Mouse (Mus musculus): ENCODE measurements around the gene Nacad. TPM values are rescaled to one million over a fixed set of nuclear protein-coding genes. Genes with fewer than 3 reads are reported as not detected.

Gene Nacad
- polyA plus RNA-seq (2012; rRNA removed), result 4.1 and 7.8 TPM in 2 replicates

DNA sequence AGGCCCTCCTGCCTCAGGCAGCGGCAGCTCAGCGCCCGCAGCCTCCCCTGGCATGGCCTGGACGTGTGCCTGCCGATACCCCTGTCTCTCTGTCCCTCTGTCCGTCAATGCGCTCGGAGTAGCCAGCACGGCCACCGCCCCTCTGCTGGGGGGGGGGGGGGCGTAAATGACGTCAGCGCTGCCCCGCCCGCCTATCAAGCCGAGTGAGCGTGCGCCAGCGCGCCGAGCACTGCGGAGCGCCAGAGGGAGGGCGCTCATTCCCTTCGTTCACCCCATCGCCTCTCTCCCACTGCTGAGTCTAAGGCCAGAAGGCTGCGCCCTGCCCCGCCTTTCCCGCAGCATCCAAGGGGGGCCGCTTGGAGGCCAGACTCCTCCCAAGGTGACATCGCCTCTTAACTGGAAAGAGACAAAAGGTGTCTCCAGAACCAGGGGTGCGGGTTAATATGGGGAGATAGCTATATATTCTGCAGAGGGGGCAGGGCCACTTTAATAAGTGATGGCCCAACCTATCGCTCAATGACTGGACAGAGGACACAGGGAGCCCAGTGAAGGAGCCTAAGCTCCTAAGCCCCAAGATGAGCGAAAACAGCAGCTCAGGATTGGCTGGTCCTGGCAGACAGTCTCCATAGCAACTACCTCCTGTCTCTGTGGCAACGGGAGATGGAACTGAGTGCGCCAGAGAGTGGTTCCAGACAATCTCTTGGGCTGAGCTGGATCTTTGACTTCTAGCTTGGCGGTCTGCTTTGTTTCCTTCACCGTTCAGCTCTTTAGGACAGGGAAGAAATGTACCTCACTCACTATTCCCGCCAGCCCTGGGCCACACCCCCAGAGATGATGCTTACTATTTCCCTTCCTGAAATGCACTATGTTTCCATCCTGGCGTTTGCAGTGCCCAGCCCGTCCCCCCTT is at the start of gene Nacad:
TSS of gene Nacad (minus strand) at position 563 of the 909 bp plus-strand sequence.

DNA sequence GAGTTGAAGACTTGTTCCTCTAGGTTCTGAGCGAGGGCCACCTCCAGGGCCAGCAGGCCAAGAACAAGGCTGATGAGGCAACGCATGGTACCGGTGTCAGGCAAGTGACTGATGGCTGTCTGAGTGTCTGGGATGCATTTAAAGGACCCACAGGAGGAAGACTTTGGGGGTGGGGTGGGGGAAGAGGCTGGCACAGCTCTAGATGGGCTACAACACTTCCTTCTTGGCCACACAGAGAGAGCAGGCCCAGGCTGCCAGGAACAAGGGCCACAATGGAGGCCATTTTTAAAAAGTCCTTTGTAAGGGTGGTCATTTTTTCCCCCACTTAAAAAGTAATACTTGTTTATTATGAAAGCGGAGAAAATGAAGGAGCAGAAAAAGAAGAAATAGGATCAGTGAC is 32.7 kb upstream of the Nacad start, which contains the start of gene Wap:
TSS of gene Wap (minus strand) at position 101 of the 400 bp plus-strand sequence.

DNA sequence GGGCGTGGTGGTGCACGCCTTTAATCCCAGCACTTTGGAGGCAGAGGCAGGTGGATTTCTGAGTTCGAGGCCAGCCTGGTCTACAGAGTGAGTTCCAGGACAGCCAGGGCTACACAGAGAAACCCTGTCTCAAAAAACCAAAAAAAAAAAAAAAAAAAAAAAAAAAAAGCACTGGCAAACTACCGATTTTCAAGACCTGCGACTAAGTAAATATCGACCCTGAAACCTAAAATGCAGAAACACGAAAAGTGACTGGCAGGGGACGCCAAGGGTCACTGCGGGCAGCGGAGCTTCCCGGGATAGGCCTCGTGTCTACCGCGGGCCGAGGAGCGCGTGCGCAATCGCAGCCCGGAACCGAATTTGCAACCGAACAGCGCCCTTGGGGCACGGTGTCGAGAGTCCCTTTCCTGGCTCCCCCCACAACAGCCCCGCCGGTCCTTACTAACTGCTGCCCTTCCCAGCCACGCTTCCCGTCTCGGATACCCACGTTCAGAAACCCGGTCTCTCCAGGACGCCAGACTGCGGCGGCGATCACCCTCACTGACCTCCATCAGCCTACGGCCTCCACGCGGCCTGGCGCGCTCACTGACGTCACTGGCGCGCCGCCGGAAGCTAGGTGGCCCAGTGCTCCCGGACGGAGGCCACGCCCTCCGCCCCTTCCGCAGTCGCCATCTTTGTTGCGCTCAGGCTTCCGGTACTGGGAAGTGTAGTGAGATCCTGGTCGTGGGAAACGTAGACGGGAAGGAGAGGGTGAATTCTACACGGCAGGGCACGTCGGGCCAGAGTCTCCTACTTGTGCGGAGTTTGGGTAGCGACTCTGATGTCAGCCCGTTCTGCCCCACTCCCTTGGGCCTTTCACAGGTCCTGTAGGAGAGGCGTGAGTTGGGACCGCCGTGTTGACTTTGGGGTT is 19.9 kb upstream of the Nacad start, which contains the start of gene Tbrg4:
TSS of gene Tbrg4 (minus strand) at position 590 of the 910 bp plus-strand sequence.

Other genes starting within 250 kb of the Nacad start
- 5.4 and 7.5 TPM in 2 replicates for gene Zmiz2, start 217.0 kb downstream of the Nacad start, polyA plus RNA-seq (2012; rRNA removed)
- 1,822 and 2,000 TPM in 2 replicates for gene Ppia, start 190.6 kb downstream of the Nacad start, polyA plus RNA-seq (2012; rRNA removed)
- 44.4 TPM in 2 replicates for gene H2afv, start 161.6 kb downstream of the Nacad start, polyA plus RNA-seq (2012; rRNA removed)
- gene Purb, start 130.1 kb downstream of the Nacad start, polyA plus RNA-seq (2012; rRNA removed), result 6.2 and 7.7 TPM in 2 replicates
- gene Myo1g, start 85.1 kb downstream of the Nacad start, polyA plus RNA-seq (2012; rRNA removed), result 4.9 and 7.1 TPM in 2 replicates
- 27.3 and 32.9 TPM in 2 replicates for gene Ccm2, start 59.2 kb downstream of the Nacad start, polyA plus RNA-seq (2012; rRNA removed)
- 48.1 and 54.8 TPM in 2 replicates for gene Tbrg4, start 20.0 kb upstream of the Nacad start, polyA plus RNA-seq (2012; rRNA removed)
- gene Wap, start 32.6 kb upstream of the Nacad start, polyA plus RNA-seq (2012; rRNA removed), result not detected in 2 replicates
- gene Ramp3, start 52.5 kb upstream of the Nacad start, polyA plus RNA-seq (2012; rRNA removed), result 0.05 and 0.16 TPM in 2 replicates
- gene Gm11983, start 231.6 kb upstream of the Nacad start, polyA plus RNA-seq (2012; rRNA removed), result not detected in 2 replicates